Mouse (Mus musculus): Measurements from ENCODE around the gene Hmg20a. TPM values are rescaled to one million over a fixed set of nuclear protein-coding genes. Genes with fewer than 3 reads are reported as not detected.

Gene Hmg20a
- 50.9 to 59.3 TPM (median 56.3 TPM) in 4 replicates for total RNA-seq (2023)

GRCm38 (mm10) chr9:56417948-56418737 lies at the start of gene Hmg20a, which contains the start of gene Peak1:
Gene Hmg20a, plus strand, starts transcription at chr9:56418609.
Gene Peak1, minus strand, starts transcription at chr9:56418067.

Other genes starting within 250 kb of the Hmg20a start
- gene Peak1, start 542 bp upstream of the Hmg20a start, total RNA-seq (2023) = 26.5 to 31.9 TPM (median 29.4 TPM) in 4 replicates

All from B cell, adult 62 days (primary cell).